Mouse (Mus musculus): Measurements from ENCODE around the gene Dusp3.

DNA sequence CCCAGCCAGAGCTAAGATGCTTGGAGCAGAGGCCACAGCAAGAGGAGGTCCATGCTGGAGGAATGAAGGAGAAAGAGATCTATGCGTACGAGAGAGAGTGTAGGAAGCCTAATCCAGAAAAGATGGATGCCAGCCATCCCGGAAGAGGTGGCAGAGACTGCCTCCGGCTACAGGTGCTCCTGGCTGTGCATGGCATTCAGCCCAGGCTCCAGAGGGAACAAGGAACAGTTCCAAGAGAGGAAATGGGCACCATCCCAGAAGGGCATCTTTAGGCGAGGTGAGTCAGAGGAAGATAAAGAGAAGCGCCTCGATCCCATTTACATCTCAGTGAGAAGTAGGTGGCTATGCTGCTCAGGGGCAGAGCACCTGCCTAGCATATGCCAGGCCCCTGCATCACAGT lies 44.3 kb upstream of the Dusp3 start:
- TF ChIP-seq CTCF (IDR thresholded peaks at IDR 0.05; ENCODE audit: control insufficient read depth, insufficient read depth, insufficient read length) (no peak), CEBPB (IDR thresholded peaks at IDR 0.05; ENCODE audit: low read depth) (no peak), MYOG (IDR thresholded peaks at IDR 0.05; ENCODE audit: control insufficient read depth, extremely low read depth, insufficient read length) (no peak), USF1 (IDR thresholded peaks at IDR 0.05; ENCODE audit: low read depth) (no peak), MAX (IDR thresholded peaks at IDR 0.05) (no peak), MYOD1 (IDR thresholded peaks at IDR 0.05; ENCODE audit: control insufficient read depth, insufficient read length, low read depth) (no peak), FOSL1 (IDR thresholded peaks at IDR 0.05; ENCODE audit: insufficient read depth, low read length, poor library complexity, severe bottlenecking) (no peak)
